Mouse (Mus musculus) hindbrain, embryonic 11.5 days (tissue): ENCODE measurements around the gene Slc29a1. TPM values are rescaled to one million over a fixed set of nuclear protein-coding genes. Genes with fewer than 3 reads are reported as not detected.

Experiments
- ATAC-seq: fragments of 200-750 bp; cut with Nextera tagmentation; 2 replicates; pipeline ENCODE4 v1.8.0; 2017; ENCODE audit warnings: mild to moderate bottlenecking, moderate TSS enrichment, moderate library complexity; ENCODE audit not compliant: low FRiP score
- DNase-seq: peaks from one replicate; pipeline ENCODE4 v3.0.0-alpha.2; 2015; ENCODE audit warnings: low spot score
- H3K27ac ChIP-seq: fragments of 300-500 bp; sonication (generic); 2 replicates; pipeline ENCODE4 v1.5.1; 2014; ENCODE audit warnings: mild to moderate bottlenecking, low read depth, low read length
- H3K27me3 ChIP-seq: fragments of 300-500 bp; sonication (generic); 2 replicates; pipeline ENCODE4 v1.6.1; 2014; ENCODE audit warnings: mild to moderate bottlenecking, low read length, moderate library complexity, mixed read lengths; ENCODE audit not compliant: control insufficient read depth, insufficient read depth
- H3K36me3 ChIP-seq: fragments of 300-500 bp; sonication (generic); 2 replicates; pipeline ENCODE4 v1.6.1; 2014; ENCODE audit warnings: mild to moderate bottlenecking, low read length, moderate library complexity, mixed read lengths; ENCODE audit not compliant: control insufficient read depth, insufficient read depth
- H3K4me1 ChIP-seq: fragments of 300-500 bp; sonication (generic); replicated peaks from 2 replicates; pipeline ENCODE4 v1.6.1; 2014; ENCODE audit warnings: low read length, mixed read lengths; ENCODE audit not compliant: control insufficient read depth, insufficient read depth
- H3K4me2 ChIP-seq: fragments of 300-500 bp; sonication (generic); replicated peaks from 2 replicates; pipeline ENCODE4 v1.6.1; 2014; ENCODE audit warnings: mild to moderate bottlenecking, low read depth, low read length
- H3K4me3 ChIP-seq: fragments of 300-500 bp; sonication (generic); 2 replicates; pipeline ENCODE4 v1.5.1; 2014; ENCODE audit warnings: low read depth, low read length
- H3K9ac ChIP-seq: fragments of 300-500 bp; sonication (generic); 2 replicates; pipeline ENCODE4 v1.6.1; 2014; ENCODE audit warnings: low read depth, low read length
- H3K9me3 ChIP-seq: fragments of 300-500 bp; sonication (generic); 2 replicates; pipeline ENCODE4 v1.6.1; 2016; ENCODE audit warnings: low read length; ENCODE audit not compliant: control insufficient read depth
- WGBS: fragments of 180-500 bp; shearing (Covaris S2); extraction: QIAGEN DNeasy Blood & Tissue Kit; methylation state at CpG from one replicate; pipeline ENCODE4 v1.1.7; 2014; 5-methylcytosine and 5-hydroxymethylcytosine counted together
- polyA plus RNA-seq: library from polyadenylated mRNA; unstranded; fragments of >200 nt; fragmentation: Nextera tagmentation; extraction: Ambion mirVana; gene quantifications from 2 replicates; pipeline ENCODE4 v1.2.1, GENCODE M21; 2014

The Slc29a1 gene
- 48.0 and 50.8 TPM in 2 replicates for polyA plus RNA-seq

- 14% methylated on average over 32 of the region's 32 CpGs for WGBS
- Histone ChIP-seq H3K4me3 (peak within 1 kb of the TSS; percentile 21), H3K4me1 (peaks cover 11% of the 10 kb centered on the region), H3K36me3 (no peaks in the 10 kb centered on the region), H3K9ac (peak within 1 kb of the TSS; percentile 28; the same call in 1 of the 2 replicates), H3K9me3 (no peaks in the 10 kb centered on the region), H3K27ac (no peak within 1 kb of the TSS), H3K4me2 (peak within 1 kb of the TSS; percentile 70), H3K27me3 (peaks cover 15% of the 10 kb centered on the region)
- ATAC-seq (no peak), DNase-seq (peak; percentile 69)
Measured at GRCm38 (mm10) chr17:45599446-45600242, at the start of gene Slc29a1. Slc29a1 (minus strand) TSS chr17:45599606.

- Histone ChIP-seq H3K4me2 (no peak overlapping the region), H3K9ac (no peak overlapping the region), H3K27ac (no peak overlapping the region), H3K36me3 (no peaks in the 10 kb centered on the region), H3K9me3 (no peaks in the 10 kb centered on the region), H3K4me3 (no peak overlapping the region), H3K4me1 (no peaks in the 10 kb centered on the region), H3K27me3 (no peaks in the 10 kb centered on the region)
- ATAC-seq (no peak), DNase-seq (no peak)
- 93% methylated on average over 4 of the region's 4 CpGs for WGBS
Measured at GRCm38 (mm10) chr17:45644185-45644584, 44.8 kb upstream of the Slc29a1 start.

GRCm38 (mm10) chr17:45642701-45643100, 43.3 kb upstream of the Slc29a1 start:
- ATAC-seq, result no peak
- 24% methylated on average over 12 of the region's 12 CpGs for WGBS
- H3K4me3 ChIP-seq, result no peak overlapping the region

GRCm38 (mm10) chr17:45641981-45642380, 42.6 kb upstream of the Slc29a1 start:
- H3K4me3 ChIP-seq, result no peak overlapping the region
- H3K9me3 ChIP-seq, result no peaks in the 10 kb centered on the region
- no peaks in the 10 kb centered on the region for H3K27me3 ChIP-seq
- H3K9ac ChIP-seq, result no peak overlapping the region
- no peaks in the 10 kb centered on the region for H3K4me1 ChIP-seq
- WGBS, result 87% methylated on average over 8 of the region's 8 CpGs
- no peak overlapping the region for H3K4me2 ChIP-seq
- H3K36me3 ChIP-seq, result no peaks in the 10 kb centered on the region
- ATAC-seq, result no peak
- H3K27ac ChIP-seq, result no peak overlapping the region
- no peak for DNase-seq

More at GRCm38 (mm10) chr17:45642701-45643100, 43.3 kb upstream of the Slc29a1 start:
- Histone ChIP-seq H3K27ac (no peak overlapping the region), H3K4me1 (no peaks in the 10 kb centered on the region), H3K4me2 (no peak overlapping the region), H3K27me3 (no peaks in the 10 kb centered on the region), H3K36me3 (no peaks in the 10 kb centered on the region), H3K9ac (no peak overlapping the region), H3K9me3 (no peaks in the 10 kb centered on the region)
- DNase-seq, result peak; percentile 78

- 77% methylated on average over 16 of the region's 16 CpGs for WGBS
- ATAC-seq (no peak), DNase-seq (no peak)
- Histone ChIP-seq H3K4me1 (no peaks in the 10 kb centered on the region), H3K4me3 (no peak overlapping the region), H3K27ac (no peak overlapping the region), H3K27me3 (no peaks in the 10 kb centered on the region), H3K9me3 (no peaks in the 10 kb centered on the region), H3K9ac (no peak overlapping the region), H3K4me2 (no peak overlapping the region), H3K36me3 (no peaks in the 10 kb centered on the region)
Measured at GRCm38 (mm10) chr17:45638596-45639295, 39.3 kb upstream of the Slc29a1 start.

GRCm38 (mm10) chr17:45634033-45634432, 34.6 kb upstream of the Slc29a1 start:
- DNase-seq, result no peak
- Histone ChIP-seq H3K9ac (no peak overlapping the region), H3K9me3 (no peaks in the 10 kb centered on the region), H3K4me2 (no peak overlapping the region), H3K4me3 (no peak overlapping the region), H3K4me1 (peaks cover 4% of the 10 kb centered on the region), H3K27me3 (no peaks in the 10 kb centered on the region), H3K36me3 (no peaks in the 10 kb centered on the region), H3K27ac (no peak overlapping the region)
- WGBS, result 80% methylated on average over 5 of the region's 5 CpGs
- no peak for ATAC-seq

GRCm38 (mm10) chr17:45631940-45632339, 32.5 kb upstream of the Slc29a1 start:
- H3K27ac ChIP-seq, result no peak overlapping the region
- H3K4me3 ChIP-seq, result no peak overlapping the region
- H3K9ac ChIP-seq, result no peak overlapping the region
- no peaks in the 10 kb centered on the region for H3K36me3 ChIP-seq
- WGBS, result 87% methylated on average over 6 of the region's 6 CpGs
- DNase-seq (no peak), ATAC-seq (no peak)
- peaks cover 4% of the 10 kb centered on the region for H3K4me1 ChIP-seq
- no peak overlapping the region for H3K4me2 ChIP-seq
- no peaks in the 10 kb centered on the region for H3K27me3 ChIP-seq
- H3K9me3 ChIP-seq, result no peaks in the 10 kb centered on the region

GRCm38 (mm10) chr17:45630992-45631391, 31.6 kb upstream of the Slc29a1 start:
- ATAC-seq (no peak), DNase-seq (no peak)
- no peaks in the 10 kb centered on the region for H3K9me3 ChIP-seq
- no peak overlapping the region for H3K27ac ChIP-seq
- H3K4me2 ChIP-seq, result peak overlapping the region; percentile 68
- H3K27me3 ChIP-seq, result no peaks in the 10 kb centered on the region
- peak overlapping the region; percentile 32; the same call in 1 of the 2 replicates for H3K4me3 ChIP-seq
- peaks cover 4% of the 10 kb centered on the region for H3K4me1 ChIP-seq
- H3K36me3 ChIP-seq, result no peaks in the 10 kb centered on the region
- 53% methylated on average over 3 of the region's 3 CpGs for WGBS
- H3K9ac ChIP-seq, result no peak overlapping the region
